8 mouse cellular contexts compared by ENCODE assay signal in the genomic region with DNA sequence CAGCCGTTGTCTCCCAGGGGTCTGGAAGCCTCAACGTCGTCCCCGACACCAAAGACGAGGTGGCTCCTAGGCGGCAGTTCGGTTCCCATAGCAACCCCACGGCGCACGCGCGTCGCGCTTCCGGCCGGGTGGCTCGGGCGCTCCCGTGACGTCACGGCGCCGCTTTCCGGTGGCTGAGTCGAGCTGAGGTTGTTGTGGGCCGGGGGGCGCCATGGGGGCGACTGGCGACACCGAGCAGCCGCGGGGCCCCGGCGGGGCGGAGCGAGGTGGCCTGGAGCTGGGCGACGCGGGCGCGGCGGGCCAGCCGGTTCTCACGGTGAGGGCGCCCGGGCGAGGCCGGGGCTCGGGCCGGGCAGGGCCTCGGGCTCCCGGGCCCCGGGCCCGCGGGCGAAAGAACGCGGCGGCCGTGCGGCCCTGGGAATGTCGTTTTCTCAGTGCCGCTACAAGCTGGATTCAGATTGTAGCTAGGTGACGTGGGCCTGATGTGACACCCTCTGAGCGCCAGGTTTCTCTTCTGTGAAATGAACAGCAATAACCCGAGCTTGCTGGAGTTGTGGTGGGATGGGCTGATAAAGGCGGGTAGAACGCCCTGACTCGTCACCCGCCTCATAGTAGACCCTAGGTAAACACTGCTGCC. TPM values are rescaled to one million over a fixed set of nuclear protein-coding genes. Genes with fewer than 3 reads are reported as not detected.
DNase-seq lines count a peak whose midpoint lies in the region; ATAC-seq and TF ChIP-seq lines count a peak whose summit lies in the region.

A gene (minus strand): TSS at position 89 of the 637 bp plus-strand sequence.
A gene (plus strand): TSS at position 141 of the 637 bp plus-strand sequence.

- peak within 1 kb of the TSS; percentile 90 for H3K9ac ChIP-seq in forebrain, embryonic 12.5 days
- H3K9ac ChIP-seq in heart, embryonic 16.5 days (ENCODE audit: low read length), result peak within 1 kb of the TSS; percentile 96
- H3K9ac ChIP-seq in liver, embryonic 14.5 days (replicated peaks), result peak within 1 kb of the TSS; percentile 98
- H3K9ac ChIP-seq in stomach, embryonic 15.5 days, result peak within 1 kb of the TSS; percentile 92

- peak within 1 kb of the TSS; percentile 69; the same call in 1 of the 2 replicates for H3K27ac ChIP-seq in forebrain, embryonic 12.5 days
- peak within 1 kb of the TSS; percentile 79 for H3K27ac ChIP-seq in heart, embryonic 16.5 days (ENCODE audit: low read length)
- peak within 1 kb of the TSS; percentile 87 for H3K27ac ChIP-seq in liver, embryonic 14.5 days
- H3K27ac ChIP-seq in stomach, embryonic 15.5 days, result peak within 1 kb of the TSS; percentile 71; the same call in 1 of the 2 replicates

- H3K9me3 ChIP-seq in E14TG2a.4 (ENCODE audit: low read length), result no peaks in the 10 kb centered on the region
- no peaks in the 10 kb centered on the region for H3K9me3 ChIP-seq in forebrain, embryonic 12.5 days
- H3K9me3 ChIP-seq in heart, embryonic 16.5 days (replicated peaks; ENCODE audit: control insufficient read depth, low read length), result no peaks in the 10 kb centered on the region
- H3K9me3 ChIP-seq in liver, embryonic 14.5 days (ENCODE audit: control insufficient read depth, low read length), result no peaks in the 10 kb centered on the region
- no peaks in the 10 kb centered on the region for H3K9me3 ChIP-seq in stomach, embryonic 15.5 days

- peaks cover 38% of the 10 kb centered on the region for H3K36me3 ChIP-seq in E14TG2a.4 (ENCODE audit: insufficient read depth, low read length)
- H3K36me3 ChIP-seq in forebrain, embryonic 12.5 days (replicated peaks), result peaks cover 30% of the 10 kb centered on the region
- peaks cover 20% of the 10 kb centered on the region for H3K36me3 ChIP-seq in heart, embryonic 16.5 days (ENCODE audit: control insufficient read depth, insufficient read depth)
- H3K36me3 ChIP-seq in liver, embryonic 14.5 days (replicated peaks; ENCODE audit: control insufficient read depth, insufficient read depth, low read depth), result peaks cover 37% of the 10 kb centered on the region
- 0 out of 2 replicates have a peak, but pooled peaks cover 13% of the 10 kb centered on the region for H3K36me3 ChIP-seq in stomach, embryonic 15.5 days

- H3K27me3 ChIP-seq in E14TG2a.4 (ENCODE audit: insufficient read depth, low read length), result peaks cover 32% of the 10 kb centered on the region
- peaks cover 4% of the 10 kb centered on the region; the same call in 1 of the 2 replicates for H3K27me3 ChIP-seq in forebrain, embryonic 12.5 days
- H3K27me3 ChIP-seq in heart, embryonic 16.5 days (ENCODE audit: control insufficient read depth, insufficient read depth, low read length), result no peaks in the 10 kb centered on the region
- H3K27me3 ChIP-seq in liver, embryonic 14.5 days (ENCODE audit: control insufficient read depth, insufficient read depth, low read length), result no peaks in the 10 kb centered on the region; the same call in none of the 2 replicates
- no peaks in the 10 kb centered on the region for H3K27me3 ChIP-seq in stomach, embryonic 15.5 days (replicated peaks)

- ATAC-seq in forebrain, embryonic 12.5 days (ENCODE audit: low FRiP score), result peak; percentile 93
- ATAC-seq in heart, embryonic 16.5 days (replicated peaks; ENCODE audit: extremely low read depth, insufficient read depth, low FRiP score), result peak; percentile 90
- ATAC-seq in liver, embryonic 14.5 days (ENCODE audit: insufficient read depth), result peak; percentile 85
- peak; percentile 91 for ATAC-seq in stomach, embryonic 15.5 days (ENCODE audit: insufficient read depth, low FRiP score, low read depth)

- no peak for TF ChIP-seq CTCF in E14TG2a.4 (conservative IDR thresholded peaks at IDR 0.05; ENCODE audit: low read length)
- TF ChIP-seq CTCF in liver, embryonic 14.5 days (IDR thresholded peaks at IDR 0.05; ENCODE audit: low read depth), result no peak

- DNase-seq in c-Kit-positive CD71-positive TER-119-negative erythroid progenitor cells, embryonic 14.5 days (ENCODE audit: low read depth), result peak; percentile 84
- peak; percentile 95 to 96 for DNase-seq in kidney, postnatal 25 days
- DNase-seq in liver, embryonic 14.5 days (ENCODE audit: low read depth in 3 of 3, low spot score in 3 of 3), result peak; percentile 80 to 83 (median 82)
- peak; percentile 96 for DNase-seq in neural tube, embryonic 10.5 days (ENCODE audit: extremely low spot score, low spot score)

- no peak for TF ChIP-seq EP300 in liver, embryonic 14.5 days (IDR thresholded peaks at IDR 0.05; ENCODE audit: low read depth)

- under 1% methylated on average over 56 of the region's 70 CpGs for WGBS in forebrain, embryonic 12.5 days
- under 1% methylated on average over 57 of the region's 70 CpGs for WGBS in heart, embryonic 16.5 days
- WGBS in liver, embryonic 14.5 days (ENCODE audit: insufficient replicate concordance), result under 1% methylated on average over 69 of the region's 70 CpGs
- under 1% methylated on average over 68 of the region's 70 CpGs for WGBS in stomach, embryonic 15.5 days

- H3K4me3 ChIP-seq in E14TG2a.4 (replicated peaks; ENCODE audit: low read length), result peak within 1 kb of the TSS; percentile 90
- peak within 1 kb of the TSS; percentile 95 for H3K4me3 ChIP-seq in forebrain, embryonic 12.5 days (replicated peaks)
- peak within 1 kb of the TSS; percentile 92 for H3K4me3 ChIP-seq in heart, embryonic 16.5 days (ENCODE audit: low read length)
- peak within 1 kb of the TSS; percentile 97 to 99 for H3K4me3 ChIP-seq in liver, embryonic 14.5 days (ENCODE audit: insufficient read depth in 1 of 2, low read depth in 2 of 2, low read length in 2 of 2)
- peak within 1 kb of the TSS; percentile 96 for H3K4me3 ChIP-seq in stomach, embryonic 15.5 days (replicated peaks)

- peaks cover 33% of the 10 kb centered on the region for H3K4me1 ChIP-seq in E14TG2a.4 (replicated peaks; ENCODE audit: low read depth, low read length)
- H3K4me1 ChIP-seq in forebrain, embryonic 12.5 days, result peaks cover 25% of the 10 kb centered on the region
- peaks cover 12% of the 10 kb centered on the region for H3K4me1 ChIP-seq in heart, embryonic 16.5 days (ENCODE audit: control insufficient read depth, insufficient read depth, low read length)
- H3K4me1 ChIP-seq in liver, embryonic 14.5 days (replicated peaks; ENCODE audit: control insufficient read depth in 2 of 2, insufficient read depth in 2 of 2, low read length in 1 of 2), result peaks cover 10 to 20% of the 10 kb centered on the region in 2 experiments; a peak in 3 of 4 replicates
- H3K4me1 ChIP-seq in stomach, embryonic 15.5 days, result peaks cover 16% of the 10 kb centered on the region

- H3K4me2 ChIP-seq in forebrain, embryonic 12.5 days, result peak within 1 kb of the TSS; percentile 77
- peak within 1 kb of the TSS; percentile 98 for H3K4me2 ChIP-seq in heart, embryonic 16.5 days (ENCODE audit: low read depth, low read length)
- peak within 1 kb of the TSS; percentile 90 for H3K4me2 ChIP-seq in liver, embryonic 14.5 days (ENCODE audit: low read depth)
- H3K4me2 ChIP-seq in stomach, embryonic 15.5 days, result peak within 1 kb of the TSS; percentile 92

RNA-seq across cellular contexts. Expression of the first gene that starts in this region (rescaled TPM):
- 0.73 and 0.81 TPM in 2 replicates for polyA plus RNA-seq in forebrain, embryonic 12.5 days (2016; fragmentation: Nextera tagmentation; extraction: Ambion mirVana)
- 0.51 and 0.80 TPM in 2 replicates for polyA plus RNA-seq in heart, embryonic 16.5 days (2015; fragmentation: Nextera tagmentation; extraction: Ambion mirVana)
- polyA plus RNA-seq in liver, embryonic 14.5 days (2012; rRNA removed), result 1.7 and 1.9 TPM in 2 replicates
- 1.6 and 2.1 TPM in 2 replicates for polyA plus RNA-seq in liver, embryonic 14.5 days (2014; fragmentation: Nextera tagmentation; extraction: Ambion mirVana)
- 2.2 and 2.3 TPM in 2 replicates for polyA plus RNA-seq in stomach, embryonic 15.5 days (2015; fragmentation: Nextera tagmentation; extraction: Ambion mirVana)

RNA-seq across cellular contexts. Expression of the second gene that starts in this region (rescaled TPM):
- polyA plus RNA-seq in forebrain, embryonic 12.5 days (2016; fragmentation: Nextera tagmentation; extraction: Ambion mirVana), result 83.6 and 88.3 TPM in 2 replicates
- polyA plus RNA-seq in heart, embryonic 16.5 days (2015; fragmentation: Nextera tagmentation; extraction: Ambion mirVana), result 56.0 and 58.7 TPM in 2 replicates
- 16.2 and 26.0 TPM in 2 replicates for polyA plus RNA-seq in liver, embryonic 14.5 days (2012; rRNA removed)
- 36.7 and 43.7 TPM in 2 replicates for polyA plus RNA-seq in liver, embryonic 14.5 days (2014; fragmentation: Nextera tagmentation; extraction: Ambion mirVana)
- 60.9 and 64.7 TPM in 2 replicates for polyA plus RNA-seq in stomach, embryonic 15.5 days (2015; fragmentation: Nextera tagmentation; extraction: Ambion mirVana)

Comparison
In these comparisons a context has a peak if more than half of its experiments do, and no peak if none do; other contexts are left out.
1. Peak in every context shown above with its lines: DNase-seq, ATAC-seq, H3K4me3 ChIP-seq and H3K27ac ChIP-seq.